In the genomic region with DNA sequence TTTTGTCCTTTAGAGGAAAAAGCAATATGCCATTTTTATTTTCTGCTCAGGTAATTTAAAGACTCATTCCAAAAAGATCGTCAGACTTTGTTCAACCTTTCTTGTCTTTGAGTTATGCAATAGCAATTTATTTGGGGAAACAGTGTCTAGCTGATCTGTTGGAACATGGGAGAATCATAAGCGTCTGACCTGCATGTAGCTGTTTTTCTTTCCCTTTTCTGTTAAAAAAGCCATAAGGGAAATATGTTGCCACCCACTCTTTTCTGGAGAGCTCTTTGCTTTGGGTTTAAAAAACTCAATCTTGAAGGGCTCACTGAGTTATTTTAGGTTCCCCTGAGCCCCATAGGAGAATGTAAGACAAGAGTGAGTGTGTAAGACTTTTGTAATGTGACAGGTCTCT, we compare ENCODE assay signal across 20 mouse cellular contexts.
"Had no signal": no experiment of that assay in that cellular context is flagged by ENCODE, and none has a peak within 500 bp of the region (broad histone marks: within the 10 kb centered on the region; RNA-seq: fewer than 3 reads in every experiment).

No protein-coding gene starts in this region.

- ATAC-seq: intestine, embryonic 15.5 days had no signal

- H3K27me3 ChIP-seq: intestine, embryonic 15.5 days; kidney, embryonic 15.5 days; limb, embryonic 12.5 days; limb, embryonic 15.5 days; liver, embryonic 13.5 days; stomach, embryonic 15.5 days had no signal

- DNase-seq: kidney, adult 11 months; kidney, adult 8-10 months; kidney, postnatal 10 days; kidney, postnatal 36 days; liver, embryonic 13.5 days; lung, adult 2 months; lung, postnatal 14 days; lung, postnatal 4 days; midbrain, embryonic 14.5 days; right cerebral cortex, postnatal 14 days; spleen, adult 18-20 months; thymus, adult 18-20 months; thymus, postnatal 14 days; thymus, postnatal 4 days had no signal

- H3K4me2 ChIP-seq: intestine, embryonic 15.5 days; kidney, embryonic 15.5 days; limb, embryonic 12.5 days; limb, embryonic 15.5 days; liver, embryonic 13.5 days; midbrain, embryonic 11.5 days; stomach, embryonic 15.5 days had no signal

- H3K4me1 ChIP-seq: intestine, embryonic 15.5 days; kidney, embryonic 15.5 days; limb, embryonic 12.5 days; limb, embryonic 15.5 days; liver, embryonic 13.5 days; stomach, embryonic 15.5 days had no signal

- H3K9me3 ChIP-seq: intestine, embryonic 15.5 days; kidney, embryonic 15.5 days; limb, embryonic 12.5 days; limb, embryonic 15.5 days; liver, embryonic 13.5 days; stomach, embryonic 15.5 days had no signal

- H3K4me3 ChIP-seq: intestine, embryonic 15.5 days; kidney, embryonic 15.5 days; limb, embryonic 12.5 days; limb, embryonic 15.5 days; liver, embryonic 13.5 days; stomach, embryonic 15.5 days had no signal

- H3K36me3 ChIP-seq: intestine, embryonic 15.5 days; kidney, embryonic 15.5 days; limb, embryonic 12.5 days; limb, embryonic 15.5 days; liver, embryonic 13.5 days; stomach, embryonic 15.5 days had no signal

- H3K9ac ChIP-seq: intestine, embryonic 15.5 days; kidney, embryonic 15.5 days; limb, embryonic 12.5 days; limb, embryonic 15.5 days; liver, embryonic 13.5 days; stomach, embryonic 15.5 days had no signal

- H3K27ac ChIP-seq: intestine, embryonic 15.5 days; kidney, embryonic 15.5 days; limb, embryonic 12.5 days; limb, embryonic 15.5 days; liver, embryonic 13.5 days; stomach, embryonic 15.5 days had no signal
